Mouse (Mus musculus) embryo, embryonic 11.5 days (tissue): ENCODE measurements around the gene Mettl11b.
"Not testable (repeated sequence)": the region's sequence is repeated elsewhere in the genome, so short reads cannot be mapped to it uniquely, and the experiment has no call there.

Experiments
- DNase-seq: peaks from one replicate; pipeline ENCODE4 v3.0.0-alpha.2; 2012; ENCODE audit warnings: low read depth, low spot score

Mettl11b gene

GRCm38 (mm10) chr1:163725106-163725759 lies at the start of gene Mettl11b:
Mettl11b (minus strand) TSS chr1:163725232.
- no peak for DNase-seq

- no peak for DNase-seq
Measured at GRCm38 (mm10) chr1:163757462-163758207, 32.6 kb upstream of the Mettl11b start.

DNA sequence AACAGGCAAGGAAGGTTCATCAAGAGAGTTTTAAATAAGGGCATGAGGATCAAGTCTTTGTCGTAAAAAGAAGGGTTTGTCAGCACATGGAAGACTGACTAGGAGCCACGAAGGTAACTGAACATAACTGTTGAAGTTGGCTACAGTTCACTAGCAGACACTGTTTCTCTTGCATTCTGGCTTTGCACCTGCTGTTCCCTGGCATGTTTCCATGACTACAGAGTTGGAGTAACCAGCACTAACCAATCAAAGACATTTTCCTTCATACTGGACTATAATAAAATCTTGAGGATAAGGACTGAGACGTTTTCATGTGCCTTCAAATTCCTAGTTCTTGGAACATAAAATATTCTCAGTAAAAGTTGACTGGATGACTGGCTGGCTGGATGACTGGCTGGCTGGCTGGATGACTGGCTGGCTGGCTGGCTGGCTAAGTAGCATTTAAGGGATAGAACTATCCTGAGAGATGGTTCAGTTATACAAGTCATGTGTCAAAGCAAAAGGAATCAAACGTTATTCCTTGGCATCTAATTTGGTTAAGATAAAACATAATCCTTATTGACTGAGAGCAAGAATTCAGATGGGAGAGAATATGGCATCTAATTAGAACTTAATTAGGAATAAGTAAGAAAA lies 26.4 kb upstream of the Mettl11b start:
- DNase-seq = no peak

- no peak for DNase-seq
Measured at GRCm38 (mm10) chr1:163737239-163737533, 12.2 kb upstream of the Mettl11b start.

DNA sequence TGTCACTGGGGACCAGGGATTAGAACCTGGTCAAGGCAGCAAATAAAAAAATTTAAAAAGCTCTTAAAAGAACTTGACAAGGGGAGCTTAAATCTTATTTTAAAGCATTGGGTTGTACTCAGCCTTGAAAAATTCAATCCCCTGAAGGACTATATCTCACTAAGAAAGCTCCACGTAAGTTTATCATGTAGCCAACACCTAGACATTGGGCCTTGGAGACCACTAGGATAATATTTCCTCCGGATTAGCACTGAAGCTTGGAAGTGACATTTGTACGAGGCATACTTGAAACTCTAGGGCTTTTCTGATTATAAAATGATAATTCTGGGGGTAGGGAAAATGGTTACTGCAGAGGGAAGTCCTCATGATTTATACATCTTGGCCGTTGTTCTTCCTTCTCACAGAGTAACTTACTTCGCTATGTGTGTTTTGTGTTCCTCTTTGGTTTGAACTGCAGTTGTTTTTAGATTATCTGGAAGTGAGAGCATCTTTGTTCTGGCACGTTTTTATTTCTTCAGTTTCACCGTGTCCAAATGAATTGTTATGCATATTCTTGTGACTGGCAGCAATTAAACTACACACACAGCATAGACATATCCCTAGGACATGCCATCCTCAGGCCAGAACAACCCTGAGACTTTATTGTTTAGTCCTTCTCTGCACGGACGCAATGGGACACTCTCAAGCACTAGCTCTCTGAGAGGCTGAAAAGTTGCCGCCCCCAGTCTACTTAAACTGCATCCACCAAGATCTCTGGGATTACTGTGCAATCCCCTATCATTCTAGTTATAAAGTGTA lies 11.6 kb upstream of the Mettl11b start:
- no peak for DNase-seq

DNA sequence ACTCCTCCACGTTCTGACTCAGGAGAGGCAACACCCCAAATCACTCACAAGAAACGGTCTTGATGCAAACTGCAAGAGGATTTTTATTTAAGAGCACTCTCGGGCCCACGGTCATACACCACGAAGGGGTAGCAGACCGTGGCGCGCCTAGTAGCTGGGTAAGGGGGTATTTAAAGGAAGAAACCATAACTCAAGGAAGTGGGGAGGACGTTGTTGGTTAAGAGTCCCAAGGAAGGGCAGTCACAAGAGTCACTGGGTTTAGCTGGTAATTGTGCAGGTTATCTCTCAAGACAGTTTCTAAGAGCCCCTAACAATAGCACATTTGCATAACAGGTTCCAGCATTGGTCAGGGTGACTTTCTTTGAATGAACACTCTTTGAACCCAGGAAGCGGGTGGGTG lies 6.1 kb upstream of the Mettl11b start:
- DNase-seq = not testable (repeated sequence)

- DNase-seq = no peak
Measured at GRCm38 (mm10) chr1:163723913-163724312, 1.1 kb downstream of the Mettl11b start.

DNA sequence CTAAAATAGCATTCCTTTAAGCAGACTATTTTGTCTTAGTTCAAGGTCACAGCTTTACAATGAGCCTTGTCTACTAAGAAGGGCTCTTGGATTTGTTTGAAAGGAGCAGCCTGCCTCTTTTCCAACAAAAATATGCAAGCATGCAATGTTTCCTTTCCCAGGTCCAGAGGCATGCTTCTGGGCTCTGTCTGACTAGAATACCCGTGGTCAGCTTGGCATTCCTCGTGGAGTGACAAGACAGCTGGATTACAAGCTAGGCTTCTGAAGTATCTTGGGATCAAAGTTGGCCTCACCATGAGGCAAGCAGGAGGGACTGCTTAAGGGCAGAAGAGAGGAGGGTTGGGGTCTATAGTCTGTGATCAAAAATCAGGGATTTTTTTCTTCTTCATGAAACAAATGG lies 16.4 kb downstream of the Mettl11b start:
- no peak for DNase-seq

GRCm38 (mm10) chr1:163700571-163700970 lies 24.5 kb downstream of the Mettl11b start:
- DNase-seq = no peak

- DNase-seq = no peak
Measured at GRCm38 (mm10) chr1:163699702-163700101, 25.3 kb downstream of the Mettl11b start.

DNA sequence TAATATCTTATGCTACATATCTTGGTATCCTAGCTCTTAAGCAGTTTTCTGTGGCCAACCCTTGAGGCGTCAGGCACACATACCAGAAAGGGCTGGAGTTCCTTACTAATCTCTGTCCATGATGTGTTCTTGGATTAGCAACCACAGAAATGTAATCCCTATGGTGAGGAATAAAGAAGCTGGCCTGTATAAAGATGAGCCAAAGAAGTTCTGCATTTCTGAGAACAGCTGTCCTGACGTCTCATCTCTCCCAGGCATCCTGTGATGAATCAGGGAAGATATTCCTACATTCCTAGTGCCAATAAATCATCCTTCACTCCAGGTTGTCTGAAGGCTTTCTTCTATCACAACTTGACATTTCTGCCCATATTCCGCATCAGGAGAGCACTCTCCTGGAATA lies 33.2 kb downstream of the Mettl11b start:
- DNase-seq = no peak

GRCm38 (mm10) chr1:163682935-163683430 lies 42.0 kb downstream of the Mettl11b start:
- DNase-seq = no peak

- DNase-seq = no peak
Measured at GRCm38 (mm10) chr1:163682127-163682526, 42.9 kb downstream of the Mettl11b start.

DNA sequence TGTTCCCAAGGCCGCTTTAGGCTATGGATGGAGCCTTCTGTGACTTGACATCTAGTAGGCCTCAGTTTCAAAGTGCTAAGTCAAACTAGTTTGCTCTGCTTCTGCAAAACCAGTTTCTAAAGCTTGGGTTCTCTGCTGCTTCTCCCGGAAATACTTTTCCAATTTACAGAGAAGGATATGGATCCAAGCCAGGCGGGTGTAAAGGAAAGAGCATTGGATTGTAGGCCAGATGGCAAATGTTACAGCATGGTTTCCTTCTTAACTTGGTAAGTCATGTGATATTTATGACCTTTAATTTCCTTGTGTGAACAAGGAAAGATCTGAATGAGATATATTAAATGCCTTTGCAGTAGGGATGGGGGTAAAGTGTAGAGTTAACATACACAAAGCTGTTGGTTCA lies 52.2 kb downstream of the Mettl11b start:
- DNase-seq = no peak

DNA sequence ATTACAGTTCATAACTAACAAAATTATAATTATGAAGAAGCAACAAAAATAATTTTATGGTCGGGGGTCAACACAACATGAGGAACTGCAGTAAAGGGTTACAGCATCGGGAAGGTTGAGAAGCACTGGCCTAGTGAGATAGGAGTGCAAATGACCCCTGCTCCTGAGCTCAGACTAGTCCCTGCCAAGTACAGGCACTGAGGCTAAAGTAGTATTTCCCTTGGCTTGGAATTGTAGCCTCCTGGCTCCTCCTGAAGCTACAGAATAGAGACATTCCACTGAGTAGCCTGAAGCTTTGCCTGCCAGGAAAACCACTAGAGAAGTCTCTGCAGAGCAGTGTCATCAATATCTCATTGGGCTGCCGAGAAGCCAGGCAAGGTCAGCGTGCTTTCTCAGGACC lies 53.7 kb downstream of the Mettl11b start:
- no peak for DNase-seq

DNA sequence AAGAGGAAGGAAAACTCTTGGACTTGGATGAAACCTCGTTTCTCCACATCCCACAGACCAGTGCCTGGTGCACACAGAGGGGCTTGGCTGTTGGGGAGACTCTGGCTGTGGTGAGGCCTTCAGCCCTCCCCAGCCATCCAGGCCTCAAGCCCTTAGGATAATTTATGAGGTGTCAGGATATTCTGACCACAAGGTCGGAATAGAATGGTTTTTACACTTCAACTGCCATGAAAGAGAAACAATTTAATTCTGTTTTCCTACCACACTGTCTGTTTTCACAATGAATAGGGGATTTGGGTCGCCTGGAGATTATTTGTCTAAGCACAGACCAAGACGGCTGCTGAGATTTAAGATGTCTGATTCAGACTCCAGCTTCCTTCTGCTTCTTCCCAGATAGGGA lies 54.3 kb downstream of the Mettl11b start:
- no peak for DNase-seq

- DNase-seq = no peak
Measured at GRCm38 (mm10) chr1:163669936-163670335, 55.1 kb downstream of the Mettl11b start.

- DNase-seq = no peak
Measured at GRCm38 (mm10) chr1:163662416-163662815, 62.6 kb downstream of the Mettl11b start.

GRCm38 (mm10) chr1:163658535-163658928 lies 66.5 kb downstream of the Mettl11b start:
- DNase-seq = no peak

DNA sequence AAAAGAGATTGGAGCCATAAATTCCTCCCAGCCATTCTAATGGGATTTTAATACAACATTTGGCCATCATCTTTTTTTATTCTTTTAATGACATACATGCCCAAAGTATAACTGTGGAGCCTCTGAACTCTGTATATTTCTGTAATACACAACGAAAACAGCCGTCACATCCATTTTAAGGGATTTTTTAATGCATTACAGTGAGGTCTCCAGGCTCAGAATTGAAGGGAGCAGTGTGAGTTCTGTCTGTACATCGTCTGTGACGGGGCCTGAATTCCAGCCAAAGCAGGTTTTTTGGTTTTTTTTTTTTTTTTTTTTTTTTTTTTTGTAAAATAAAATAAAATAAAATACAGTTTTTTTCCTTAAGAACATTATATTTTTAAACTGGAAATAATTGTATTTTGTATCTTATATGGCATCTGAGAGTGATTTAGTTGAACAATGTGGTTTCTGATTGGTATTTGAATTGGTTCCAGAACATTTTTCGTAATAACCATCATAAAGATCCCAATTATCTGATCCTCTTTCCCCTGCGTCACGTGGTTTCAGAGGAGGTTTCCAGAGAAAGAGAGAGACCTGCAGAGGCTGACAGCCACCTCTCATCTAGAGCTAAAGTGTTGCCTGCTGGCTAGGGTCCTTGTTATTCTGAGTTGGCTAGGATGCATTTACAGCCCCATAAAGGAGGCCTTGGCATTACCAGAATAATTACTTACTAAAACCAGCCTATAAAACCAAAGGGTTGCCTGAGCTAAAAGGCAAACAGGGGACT lies 67.1 kb downstream of the Mettl11b start:
- no peak for DNase-seq

- no peak for DNase-seq
Measured at GRCm38 (mm10) chr1:163657056-163657455, 68.0 kb downstream of the Mettl11b start.
